Mouse (Mus musculus) heart, postnatal 0 days (tissue): ENCODE results near the gene Slc26a10.

ENCODE experiments used
- CTCF ChIP-seq: IDR thresholded peaks from 2 replicates; pipeline ENCODE4 v1.5.1; 2016; ENCODE audit warnings: antibody characterized with exemption, control low read depth, low read depth
- EP300 ChIP-seq: IDR thresholded peaks from 2 replicates; pipeline ENCODE4 v1.6.1; 2016; ENCODE audit warnings: antibody characterized with exemption, low read depth

DNA sequence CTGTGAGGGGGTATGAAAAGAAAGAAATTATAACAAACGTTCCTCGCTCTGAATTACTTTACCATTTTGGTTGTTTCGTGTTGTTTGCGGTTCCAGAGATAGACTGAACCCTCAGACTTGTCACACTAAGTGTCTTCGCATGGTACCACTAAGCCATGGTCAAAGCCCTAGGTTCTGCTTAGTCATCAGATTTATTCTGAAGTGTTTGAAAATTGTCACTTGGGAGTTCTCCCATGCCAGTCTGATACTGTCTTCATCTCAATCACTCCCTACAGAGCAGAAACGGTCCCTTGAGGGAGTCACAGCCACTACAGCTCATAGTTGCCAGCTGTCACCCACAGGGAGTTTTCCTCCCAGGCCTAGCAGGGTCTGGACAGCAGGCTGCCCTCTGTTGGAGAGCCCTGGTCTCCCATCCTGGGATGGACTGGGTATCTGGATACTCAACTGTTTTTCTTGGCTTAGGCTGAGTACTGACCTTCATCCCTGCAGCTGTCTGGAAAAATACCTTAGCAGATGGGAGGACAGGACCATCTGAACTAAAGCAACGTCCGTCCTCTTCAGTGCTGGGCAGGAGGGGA is 46.0 kb upstream of the Slc26a10 start:
- peak; percentile 45 for TF ChIP-seq CTCF
- TF ChIP-seq EP300: no peak
